Mouse (Mus musculus): ENCODE measurements around the gene Cfap45.

GRCm38 (mm10) chr1:172525027-172525764 is 4.6 kb downstream of the Cfap45 start:
- peak; percentile 4; the same call in 1 of the 2 replicates for TF ChIP-seq CTCF (IDR thresholded peaks at IDR 0.05; ENCODE audit: extremely low read depth, insufficient read depth, insufficient read length, insufficient replicate concordance)
- TF ChIP-seq POLR2A (IDR thresholded peaks at IDR 0.05; ENCODE audit: low read depth, low read length) = no peak
